Mouse (Mus musculus) midbrain, embryonic 11.5 days (tissue): Measurements from ENCODE around the gene Gpatch1. TPM values are rescaled to one million over a fixed set of nuclear protein-coding genes. Genes with fewer than 3 reads are reported as not detected.

Source experiments
- ATAC-seq: fragments of 200-750 bp; cut with Nextera tagmentation; 2 replicates; pipeline ENCODE4 v1.8.0; 2017; ENCODE audit warnings: moderate TSS enrichment, moderate library complexity; ENCODE audit not compliant: low FRiP score
- DNase-seq: peaks from one replicate; pipeline ENCODE4 v3.0.0; 2015; ENCODE audit warnings: low spot score; ENCODE audit errors: missing footprints
- H3K27ac ChIP-seq: fragments of 300-500 bp; sonication (generic); 2 replicates; pipeline ENCODE4 v1.5.1; 2014; ENCODE audit warnings: low read depth, low read length
- H3K27me3 ChIP-seq: fragments of 300-500 bp; sonication (generic); 2 replicates; pipeline ENCODE4 v1.6.1; 2014; ENCODE audit warnings: mild to moderate bottlenecking, low read length, moderate library complexity, mixed read lengths; ENCODE audit not compliant: control insufficient read depth, insufficient read depth
- H3K36me3 ChIP-seq: fragments of 300-500 bp; sonication (generic); 2 replicates; pipeline ENCODE4 v1.6.1; 2014; ENCODE audit warnings: mild to moderate bottlenecking, low read length, moderate library complexity, mixed read lengths; ENCODE audit not compliant: control insufficient read depth, insufficient read depth
- H3K4me1 ChIP-seq: fragments of 300-500 bp; sonication (generic); 2 replicates; pipeline ENCODE4 v1.6.1; 2014; ENCODE audit warnings: low read length; ENCODE audit not compliant: control insufficient read depth, insufficient read depth
- H3K4me2 ChIP-seq: fragments of 300-500 bp; sonication (generic); 2 replicates; pipeline ENCODE4 v1.6.1; 2014; ENCODE audit warnings: mild to moderate bottlenecking, moderate library complexity
- H3K4me3 ChIP-seq: fragments of 300-500 bp; sonication (generic); 2 replicates; pipeline ENCODE4 v1.5.1; 2014; ENCODE audit warnings: low read depth, low read length
- H3K9ac ChIP-seq: fragments of 300-500 bp; sonication (generic); 2 replicates; pipeline ENCODE4 v1.6.1; 2014; ENCODE audit warnings: low read length
- H3K9me3 ChIP-seq: fragments of 300-500 bp; sonication (generic); 2 replicates; pipeline ENCODE4 v1.6.1; 2016; ENCODE audit warnings: low read length; ENCODE audit not compliant: control insufficient read depth
- WGBS: fragments of 180-500 bp; shearing (Covaris S2); extraction: QIAGEN DNeasy Blood & Tissue Kit; methylation state at CpG from one replicate; pipeline ENCODE4 v1.1.7; 2014; 5-methylcytosine and 5-hydroxymethylcytosine counted together
- polyA plus RNA-seq: library from polyadenylated mRNA; unstranded; fragments of >200 nt; fragmentation: Nextera tagmentation; extraction: Ambion mirVana; gene quantifications from 2 replicates; pipeline ENCODE4 v1.2.1, GENCODE M21; 2014

Gene Gpatch1
- polyA plus RNA-seq, 1 experiment from 2014 or later = 19.4 TPM

DNA sequence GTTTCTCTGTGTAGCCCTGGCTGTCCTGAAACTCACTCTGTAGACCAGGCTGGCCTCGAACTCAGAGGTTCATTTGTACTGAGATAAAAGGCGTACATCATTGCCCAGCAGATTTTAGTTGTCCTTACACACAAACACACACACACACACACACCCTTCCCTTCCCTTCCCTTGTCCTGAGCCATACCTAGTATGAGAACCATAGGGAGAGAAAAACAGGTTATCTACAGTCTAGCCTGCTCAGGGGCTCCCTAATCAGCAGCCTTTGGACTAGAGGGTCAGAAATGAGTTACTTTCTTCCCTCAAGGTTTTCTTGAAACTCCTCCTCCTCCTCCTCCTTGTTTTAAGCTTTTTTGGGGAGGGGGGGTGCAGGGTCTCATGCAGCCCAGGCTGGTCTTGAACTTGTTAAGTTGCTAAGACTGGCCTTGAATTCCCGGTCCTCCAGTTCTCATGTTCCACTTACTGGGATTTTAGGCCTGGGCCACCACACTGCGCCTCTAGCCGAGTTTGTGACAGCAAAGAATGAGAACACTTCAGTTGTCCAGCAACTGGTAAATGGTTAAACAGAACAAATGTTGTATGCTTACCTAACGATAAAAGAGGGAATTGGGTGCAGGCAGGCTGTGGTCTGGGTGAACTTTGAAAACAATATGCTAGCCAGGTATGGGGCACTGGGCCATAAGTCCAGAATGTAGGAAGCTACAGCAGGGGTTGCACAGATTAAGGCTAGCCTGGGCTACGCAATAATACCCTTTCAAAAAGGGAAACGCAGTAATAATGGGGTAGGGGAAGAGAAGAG lies 31.8 kb upstream of the Gpatch1 start:
- no peak for DNase-seq
- WGBS = 90% methylated on average over 8 of the region's 8 CpGs

DNA sequence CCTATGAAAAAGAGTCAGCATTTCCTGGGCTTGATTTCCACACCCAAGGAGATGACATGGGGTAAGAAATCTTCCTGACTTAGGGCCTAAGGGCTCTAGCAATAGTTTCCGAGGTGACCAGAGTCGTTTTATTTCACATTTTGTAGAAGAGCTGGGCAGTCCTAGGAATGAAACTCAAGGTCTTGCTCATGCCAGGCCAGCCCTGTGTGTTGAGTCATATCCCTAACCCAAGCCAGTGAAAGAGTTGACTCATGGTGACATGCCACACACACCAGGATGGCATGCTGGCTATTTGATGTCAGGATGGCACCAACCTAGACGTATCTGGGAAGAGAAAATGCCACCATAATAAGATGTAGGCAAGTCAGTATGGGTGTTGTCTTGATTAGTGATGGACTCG lies 30.8 kb upstream of the Gpatch1 start:
- H3K4me2 ChIP-seq = no peak overlapping the region
- no peaks in the 10 kb centered on the region for H3K4me1 ChIP-seq
- no peak overlapping the region for H3K27ac ChIP-seq
- 85% methylated on average over 4 of the region's 4 CpGs for WGBS
- H3K36me3 ChIP-seq = no peaks in the 10 kb centered on the region
- ATAC-seq = no peak
- H3K9ac ChIP-seq = no peak overlapping the region
- no peaks in the 10 kb centered on the region for H3K27me3 ChIP-seq
- no peaks in the 10 kb centered on the region for H3K9me3 ChIP-seq
- H3K4me3 ChIP-seq = no peak overlapping the region
- no peak for DNase-seq

More for the DNA sequence above, 31.8 kb upstream of the Gpatch1 start:
- Histone ChIP-seq H3K4me2 (no peak overlapping the region), H3K4me3 (no peak overlapping the region), H3K9me3 (no peaks in the 10 kb centered on the region), H3K27me3 (no peaks in the 10 kb centered on the region), H3K4me1 (no peaks in the 10 kb centered on the region), H3K9ac (no peak overlapping the region), H3K36me3 (no peaks in the 10 kb centered on the region), H3K27ac (no peak overlapping the region)
- ATAC-seq = no peak

DNA sequence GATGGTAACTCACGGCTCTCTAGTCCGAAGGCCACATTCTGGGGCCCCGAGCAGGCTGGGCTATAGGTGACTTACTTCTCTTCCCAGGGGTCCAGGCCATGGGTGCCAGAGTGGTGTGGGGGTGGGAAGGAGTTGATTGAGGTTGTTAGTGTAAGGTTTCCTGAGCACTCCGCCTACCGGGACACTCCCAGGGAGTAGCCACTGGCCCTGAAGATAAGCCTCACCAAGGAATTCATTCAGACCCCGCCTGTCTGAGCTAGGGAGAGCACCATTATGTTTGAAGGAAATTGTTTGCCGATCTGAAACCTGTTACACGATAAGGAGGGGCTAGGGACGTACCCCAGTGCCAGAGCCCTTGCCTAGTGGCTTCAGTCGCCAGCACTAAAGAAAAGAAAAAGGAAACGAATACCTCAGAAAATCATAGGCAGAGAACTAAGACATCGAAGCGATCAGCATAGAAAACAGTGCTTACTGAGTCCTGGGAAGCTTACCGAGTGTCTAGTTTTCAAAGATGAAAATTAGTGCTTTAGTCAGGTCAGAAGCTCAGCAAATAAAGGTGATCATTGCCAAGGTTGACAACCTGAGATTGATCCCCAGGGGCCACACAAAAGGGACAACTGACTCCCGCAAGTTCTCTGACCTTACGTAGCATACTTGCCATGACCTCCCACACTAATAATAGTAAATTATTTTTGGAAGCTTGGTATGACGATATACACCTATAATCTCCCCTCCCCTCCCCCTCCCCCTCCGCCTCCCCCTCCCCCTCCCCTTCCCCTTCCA lies 29.9 kb upstream of the Gpatch1 start:
- H3K4me2 ChIP-seq = no peak overlapping the region
- no peak for ATAC-seq
- no peak overlapping the region for H3K9ac ChIP-seq
- H3K27ac ChIP-seq = no peak overlapping the region
- H3K27me3 ChIP-seq = no peaks in the 10 kb centered on the region
- no peaks in the 10 kb centered on the region for H3K36me3 ChIP-seq
- 81% methylated on average over 17 of the region's 18 CpGs for WGBS
- H3K9me3 ChIP-seq = no peaks in the 10 kb centered on the region
- DNase-seq = no peak
- no peak overlapping the region for H3K4me3 ChIP-seq
- no peaks in the 10 kb centered on the region for H3K4me1 ChIP-seq

DNA sequence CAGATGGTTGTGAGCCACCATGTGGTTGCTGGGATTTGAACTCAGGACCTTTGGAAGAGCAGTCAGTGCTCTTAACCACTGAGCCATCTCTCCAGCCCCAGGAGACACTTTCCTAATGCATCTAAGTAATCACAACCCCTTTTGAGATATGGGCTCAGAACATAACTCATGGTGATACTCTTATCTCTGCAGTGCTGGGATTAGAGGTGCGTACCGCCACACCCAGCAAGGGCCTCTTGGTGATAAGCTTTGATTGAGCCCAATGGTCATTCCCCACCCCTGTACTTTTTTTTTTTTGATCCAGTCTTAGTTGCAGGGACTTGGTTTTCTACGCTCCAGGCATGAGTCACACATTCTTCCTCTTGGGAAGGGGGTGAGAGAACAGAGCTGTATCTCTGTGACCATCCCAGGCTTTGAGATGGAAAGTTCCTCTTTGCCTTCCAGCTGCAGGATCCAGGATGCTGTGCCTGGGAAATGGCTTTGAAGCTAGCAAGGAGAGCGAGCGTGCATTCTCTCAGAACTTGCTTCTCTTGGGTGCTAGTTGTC lies 26.6 kb upstream of the Gpatch1 start:
- H3K4me3 ChIP-seq = no peak overlapping the region
- no peak overlapping the region for H3K4me2 ChIP-seq
- ATAC-seq = no peak
- no peak overlapping the region for H3K27ac ChIP-seq
- no peaks in the 10 kb centered on the region for H3K9me3 ChIP-seq
- H3K27me3 ChIP-seq = no peaks in the 10 kb centered on the region
- H3K36me3 ChIP-seq = no peaks in the 10 kb centered on the region
- no peaks in the 10 kb centered on the region; the same call in 1 of the 2 replicates for H3K4me1 ChIP-seq
- no peak overlapping the region for H3K9ac ChIP-seq
- WGBS = 93% methylated on average over 5 of the region's 5 CpGs
- no peak for DNase-seq

DNA sequence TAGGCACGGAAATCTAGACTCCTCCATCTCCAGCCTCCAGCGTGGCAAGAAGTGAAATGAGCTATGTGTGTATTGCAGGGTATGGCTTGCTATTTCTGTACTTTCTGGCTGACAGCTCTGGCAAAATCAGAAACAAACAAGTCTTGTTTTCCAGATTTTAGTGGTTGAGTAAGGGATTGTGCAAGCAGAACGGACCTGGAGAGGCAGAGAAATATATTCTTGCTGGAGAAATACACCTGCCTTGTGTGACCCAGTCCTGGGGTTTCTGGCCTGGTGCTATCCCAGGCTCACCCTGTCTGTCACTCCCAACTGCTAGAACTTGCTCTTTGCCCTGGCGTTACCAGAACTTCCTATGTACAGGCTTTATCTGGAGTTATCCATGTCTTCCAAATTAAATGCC lies 24.3 kb upstream of the Gpatch1 start:
- WGBS = 73% methylated on average over 4 of the region's 4 CpGs
- no peak overlapping the region for H3K4me3 ChIP-seq
- H3K36me3 ChIP-seq = no peaks in the 10 kb centered on the region
- no peaks in the 10 kb centered on the region for H3K9me3 ChIP-seq
- DNase-seq (no peak), ATAC-seq (no peak)
- no peak overlapping the region for H3K27ac ChIP-seq
- no peaks in the 10 kb centered on the region; the same call in 1 of the 2 replicates for H3K4me1 ChIP-seq
- no peak overlapping the region for H3K4me2 ChIP-seq
- no peaks in the 10 kb centered on the region for H3K27me3 ChIP-seq
- H3K9ac ChIP-seq = no peak overlapping the region

DNA sequence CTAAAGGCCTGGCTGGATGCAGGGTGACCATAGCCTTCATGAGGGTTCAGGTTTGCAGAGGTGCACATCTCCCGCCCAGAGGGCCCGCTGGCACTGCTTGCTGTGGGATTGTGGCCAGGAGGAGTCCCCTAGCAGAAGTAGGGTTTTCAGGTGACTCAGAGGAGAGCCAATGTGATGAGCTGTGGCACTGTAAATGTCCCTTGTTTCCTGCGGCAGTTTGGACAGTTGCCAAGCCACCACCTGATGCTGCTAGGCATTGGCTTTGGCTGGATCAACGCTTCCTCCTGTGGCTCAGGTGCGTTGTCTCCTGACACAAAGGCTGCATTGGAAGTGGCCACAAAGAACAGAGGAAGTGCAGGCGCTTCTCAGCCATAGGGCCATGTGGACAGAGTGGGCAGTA lies 23.0 kb upstream of the Gpatch1 start:
- no peak overlapping the region for H3K4me2 ChIP-seq
- H3K27me3 ChIP-seq = no peaks in the 10 kb centered on the region
- no peaks in the 10 kb centered on the region for H3K36me3 ChIP-seq
- no peak for DNase-seq
- H3K4me3 ChIP-seq = no peak overlapping the region
- no peak for ATAC-seq
- WGBS = 83% methylated on average over 6 of the region's 6 CpGs
- no peaks in the 10 kb centered on the region; the same call in 1 of the 2 replicates for H3K4me1 ChIP-seq
- no peaks in the 10 kb centered on the region for H3K9me3 ChIP-seq
- H3K27ac ChIP-seq = no peak overlapping the region
- no peak overlapping the region for H3K9ac ChIP-seq

DNA sequence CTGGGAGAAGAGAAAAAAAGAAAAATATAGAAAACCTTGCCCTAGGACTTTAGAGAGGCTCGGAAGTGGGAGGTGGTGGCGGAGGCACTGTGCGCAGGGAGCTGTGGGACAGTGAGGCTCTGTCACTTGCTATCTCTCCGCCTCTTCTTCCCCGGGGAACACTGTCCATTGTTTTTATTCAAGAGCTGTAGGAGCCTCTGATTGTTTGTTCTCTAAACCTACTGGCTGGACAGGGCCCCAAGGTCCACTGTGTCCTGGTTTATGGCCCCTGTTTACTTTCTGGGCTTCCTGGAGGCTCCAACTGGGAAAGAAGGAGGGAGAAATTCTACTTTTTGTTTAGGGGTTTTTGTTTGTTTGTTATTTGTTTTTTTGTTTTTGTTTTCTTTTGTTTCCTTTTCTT lies 22.0 kb upstream of the Gpatch1 start:
- no peaks in the 10 kb centered on the region; the same call in 1 of the 2 replicates for H3K4me1 ChIP-seq
- H3K36me3 ChIP-seq = no peaks in the 10 kb centered on the region
- H3K9ac ChIP-seq = no peak overlapping the region
- ATAC-seq (no peak), DNase-seq (no peak)
- no peak overlapping the region for H3K27ac ChIP-seq
- H3K27me3 ChIP-seq = peaks cover 6% of the 10 kb centered on the region; the same call in 1 of the 2 replicates
- WGBS = 25% methylated on average over 5 of the region's 5 CpGs
- no peaks in the 10 kb centered on the region for H3K9me3 ChIP-seq
- no peak overlapping the region for H3K4me3 ChIP-seq
- no peak overlapping the region for H3K4me2 ChIP-seq

DNA sequence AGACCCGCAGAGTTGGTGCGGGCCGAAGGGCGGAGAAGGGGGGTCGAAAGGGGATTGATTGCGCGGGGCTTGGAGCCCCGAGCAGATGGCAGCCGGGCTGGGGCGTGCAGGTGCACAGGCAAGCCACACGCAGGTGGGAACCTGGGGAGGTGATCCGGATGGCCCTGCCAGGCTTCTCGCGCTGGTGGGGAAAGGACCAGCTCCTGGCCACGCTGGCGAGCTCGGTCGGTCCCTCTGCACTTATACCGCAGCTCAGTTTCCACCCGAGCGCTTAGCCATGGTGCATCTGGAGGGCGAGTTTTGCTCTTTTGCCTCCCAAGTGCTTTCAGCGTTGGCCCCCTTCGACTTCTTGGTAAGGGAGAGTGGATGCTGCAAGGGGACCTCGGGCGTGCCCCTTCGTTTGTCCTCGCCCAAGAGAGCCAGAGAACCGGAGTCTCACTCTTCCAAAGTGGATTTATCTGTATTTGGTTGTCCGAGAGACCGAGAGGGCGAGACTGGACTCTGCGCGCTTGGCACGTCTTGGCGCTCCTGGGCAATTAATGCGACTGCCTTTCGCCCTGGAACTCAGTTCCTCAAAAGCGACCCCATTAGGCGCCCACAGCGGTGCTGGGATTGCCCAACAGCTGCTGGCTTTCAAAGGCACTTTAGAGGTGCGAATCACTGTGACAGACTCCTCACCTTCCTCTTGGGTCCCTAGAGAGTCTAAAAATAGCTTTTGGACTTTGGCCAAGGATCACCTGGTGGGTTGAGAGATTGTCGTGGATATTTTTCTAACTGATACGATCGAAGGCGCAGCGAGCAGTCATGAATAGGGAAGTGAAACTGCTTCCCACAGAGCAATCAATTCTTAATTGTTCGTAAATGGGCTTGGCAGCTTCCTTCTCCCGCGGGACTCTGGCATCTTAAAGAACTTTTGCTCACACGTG lies 16.6 kb upstream of the Gpatch1 start:
- Histone ChIP-seq H3K4me3 (peak overlapping the region; percentile 63), H3K4me1 (peaks cover 6% of the 10 kb centered on the region), H3K27me3 (peaks cover 19% of the 10 kb centered on the region), H3K4me2 (peak overlapping the region; percentile 98), H3K9ac (peak overlapping the region; percentile 61), H3K9me3 (no peaks in the 10 kb centered on the region), H3K36me3 (no peaks in the 10 kb centered on the region), H3K27ac (no peak overlapping the region)
- under 1% methylated on average over 51 of the region's 51 CpGs for WGBS
- ATAC-seq = no peak
- peak; percentile 96 for DNase-seq
